Mouse (Mus musculus): ENCODE data around the gene Eps8. TPM values are rescaled to one million over a fixed set of nuclear protein-coding genes. Genes with fewer than 3 reads are reported as not detected.

Gene Eps8
- polyA plus RNA-seq, 2 experiments = 14.9 to 33.3 TPM

DNA sequence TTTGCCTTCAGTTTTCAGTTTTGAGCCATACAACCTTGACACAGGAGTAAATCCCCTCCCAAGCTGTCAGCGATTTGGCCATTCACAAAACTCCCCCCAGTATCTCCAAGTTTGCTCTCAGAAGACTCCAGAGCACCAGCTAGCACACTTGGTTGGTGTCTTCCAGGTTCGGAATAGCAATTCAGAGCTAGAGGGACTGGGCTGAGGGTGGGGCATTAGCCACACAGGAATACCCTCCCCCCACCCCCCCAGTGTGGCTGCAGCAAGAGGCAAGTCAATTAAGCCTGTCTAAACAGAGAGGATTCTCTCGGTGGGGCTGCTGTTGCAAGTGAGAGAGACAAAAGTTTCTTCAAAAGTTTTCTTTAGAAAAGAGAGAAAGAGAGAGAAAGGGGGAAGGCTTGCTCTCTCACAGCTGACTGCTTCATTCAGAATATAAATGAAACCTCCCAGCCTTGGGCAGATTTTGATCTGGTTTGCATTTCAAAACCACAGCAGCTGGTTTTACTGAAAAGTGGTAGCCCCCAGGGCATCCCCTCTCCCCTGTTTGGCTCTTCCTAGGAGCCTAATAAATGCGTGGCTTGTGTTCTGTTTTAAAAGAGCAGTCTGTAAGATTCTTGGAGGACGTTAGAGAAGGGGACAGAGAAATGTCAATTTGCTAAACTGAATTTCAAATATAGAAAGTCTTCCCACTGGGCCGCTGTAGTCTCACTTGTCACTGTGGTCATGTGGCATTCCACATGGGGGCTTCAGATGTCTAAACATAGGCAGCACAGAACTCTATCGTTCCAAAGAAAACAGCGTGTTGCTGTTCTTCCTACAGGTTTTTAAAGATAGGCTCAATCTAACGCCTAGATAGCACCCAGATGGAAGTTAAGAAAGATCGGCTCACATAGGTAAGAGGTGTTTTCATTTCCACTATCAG is 112.2 kb downstream of the Eps8 start:
- DNase-seq (ENCODE audit: low spot score) = peak; percentile 39
- Histone ChIP-seq H3K27me3 (ENCODE audit: control insufficient read depth, insufficient read depth, low read length) (no peaks in the 10 kb centered on the region), H3K9ac (ENCODE audit: low read depth, low read length, severe bottlenecking) (no peak overlapping the region), H3K36me3 (ENCODE audit: control insufficient read depth, insufficient read depth, low read length) (no peaks in the 10 kb centered on the region), H3K4me2 (replicated peaks; ENCODE audit: low read depth, low read length, severe bottlenecking) (no peak overlapping the region), H3K9me3 (ENCODE audit: control insufficient read depth, low read length) (no peaks in the 10 kb centered on the region), H3K4me1 (ENCODE audit: control insufficient read depth, insufficient read depth, low read length) (peaks cover 24% of the 10 kb centered on the region), H3K27ac (replicated peaks; ENCODE audit: low read depth, low read length) (no peak overlapping the region), H3K4me3 (replicated peaks; ENCODE audit: low read length) (no peak overlapping the region)
- ATAC-seq (ENCODE audit: low FRiP score, low read depth) = no peak
- no peak for TF ChIP-seq POLR2A (IDR thresholded peaks at IDR 0.05; ENCODE audit: borderline replicate concordance, extremely low read depth, insufficient read depth, insufficient read length)
- WGBS = 15% methylated on average over 10 of the region's 10 CpGs

- WGBS = 45% methylated on average over 17 of the region's 17 CpGs
- Histone ChIP-seq H3K27ac (replicated peaks; ENCODE audit: low read depth, low read length) (no peak overlapping the region), H3K9me3 (ENCODE audit: control insufficient read depth, low read length) (no peaks in the 10 kb centered on the region), H3K4me3 (replicated peaks; ENCODE audit: low read length) (no peak overlapping the region), H3K9ac (ENCODE audit: low read depth, low read length, severe bottlenecking) (no peak overlapping the region), H3K4me2 (replicated peaks; ENCODE audit: low read depth, low read length, severe bottlenecking) (no peak overlapping the region), H3K36me3 (ENCODE audit: control insufficient read depth, insufficient read depth, low read length) (no peaks in the 10 kb centered on the region), H3K4me1 (ENCODE audit: control insufficient read depth, insufficient read depth, low read length) (peaks cover 24% of the 10 kb centered on the region), H3K27me3 (ENCODE audit: control insufficient read depth, insufficient read depth, low read length) (no peaks in the 10 kb centered on the region)
- DNase-seq (ENCODE audit: low spot score) (no peak), ATAC-seq (ENCODE audit: low FRiP score, low read depth) (no peak)
- TF ChIP-seq POLR2A (IDR thresholded peaks at IDR 0.05; ENCODE audit: borderline replicate concordance, extremely low read depth, insufficient read depth, insufficient read length) = no peak
Observed at GRCm38 (mm10) chr6:137541216-137542176, 113.2 kb downstream of the Eps8 start.

DNA sequence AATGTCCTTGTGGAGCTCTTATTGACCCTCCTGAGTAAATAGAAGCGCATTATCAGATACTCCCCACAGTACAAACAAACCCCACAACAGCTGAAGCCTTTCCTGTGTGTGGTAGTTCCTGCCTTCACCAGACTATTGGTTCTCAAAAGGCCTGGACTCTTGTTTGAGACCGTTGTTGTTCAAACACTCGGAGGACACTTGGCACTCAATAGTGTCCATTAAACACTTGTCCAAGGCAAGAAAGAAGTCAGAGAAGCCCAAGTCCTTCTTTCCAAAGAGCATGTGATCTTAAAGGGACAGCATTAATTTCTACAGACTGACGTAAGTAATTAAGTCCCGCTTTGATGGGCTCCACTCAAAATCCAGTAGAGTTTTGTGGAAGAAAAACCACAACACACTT is 113.9 kb downstream of the Eps8 start:
- WGBS = 87% methylated on average over 5 of the region's 5 CpGs
- H3K36me3 ChIP-seq (ENCODE audit: control insufficient read depth, insufficient read depth, low read length) = 0 out of 2 replicates have a peak, but pooled peaks cover 3% of the 10 kb centered on the region
- H3K4me1 ChIP-seq (ENCODE audit: control insufficient read depth, insufficient read depth, low read length) = peaks cover 24% of the 10 kb centered on the region
- no peak overlapping the region for H3K4me3 ChIP-seq (replicated peaks; ENCODE audit: low read length)
- no peaks in the 10 kb centered on the region for H3K27me3 ChIP-seq (ENCODE audit: control insufficient read depth, insufficient read depth, low read length)
- no peak overlapping the region for H3K4me2 ChIP-seq (replicated peaks; ENCODE audit: low read depth, low read length, severe bottlenecking)
- no peak overlapping the region for H3K9ac ChIP-seq (ENCODE audit: low read depth, low read length, severe bottlenecking)
- ATAC-seq (ENCODE audit: low FRiP score, low read depth) (no peak), DNase-seq (ENCODE audit: low spot score) (no peak)
- TF ChIP-seq POLR2A (IDR thresholded peaks at IDR 0.05; ENCODE audit: borderline replicate concordance, extremely low read depth, insufficient read depth, insufficient read length) = no peak
- H3K27ac ChIP-seq (replicated peaks; ENCODE audit: low read depth, low read length) = no peak overlapping the region
- no peaks in the 10 kb centered on the region for H3K9me3 ChIP-seq (ENCODE audit: control insufficient read depth, low read length)

- Histone ChIP-seq H3K36me3 (ENCODE audit: control insufficient read depth, insufficient read depth, low read length) (0 out of 2 replicates have a peak, but pooled peaks cover 3% of the 10 kb centered on the region), H3K9me3 (ENCODE audit: control insufficient read depth, low read length) (no peaks in the 10 kb centered on the region), H3K4me2 (replicated peaks; ENCODE audit: low read depth, low read length, severe bottlenecking) (no peak overlapping the region), H3K27me3 (ENCODE audit: control insufficient read depth, insufficient read depth, low read length) (no peaks in the 10 kb centered on the region), H3K9ac (ENCODE audit: low read depth, low read length, severe bottlenecking) (no peak overlapping the region), H3K4me1 (ENCODE audit: control insufficient read depth, insufficient read depth, low read length) (peaks cover 24% of the 10 kb centered on the region), H3K27ac (replicated peaks; ENCODE audit: low read depth, low read length) (no peak overlapping the region), H3K4me3 (replicated peaks; ENCODE audit: low read length) (no peak overlapping the region)
- ATAC-seq (ENCODE audit: low FRiP score, low read depth) (no peak), DNase-seq (ENCODE audit: low spot score) (no peak)
- 86% methylated on average over 6 of the region's 6 CpGs for WGBS
- TF ChIP-seq POLR2A (IDR thresholded peaks at IDR 0.05; ENCODE audit: borderline replicate concordance, extremely low read depth, insufficient read depth, insufficient read length) = no peak
Observed at GRCm38 (mm10) chr6:137540346-137540745, 114.3 kb downstream of the Eps8 start.

DNA sequence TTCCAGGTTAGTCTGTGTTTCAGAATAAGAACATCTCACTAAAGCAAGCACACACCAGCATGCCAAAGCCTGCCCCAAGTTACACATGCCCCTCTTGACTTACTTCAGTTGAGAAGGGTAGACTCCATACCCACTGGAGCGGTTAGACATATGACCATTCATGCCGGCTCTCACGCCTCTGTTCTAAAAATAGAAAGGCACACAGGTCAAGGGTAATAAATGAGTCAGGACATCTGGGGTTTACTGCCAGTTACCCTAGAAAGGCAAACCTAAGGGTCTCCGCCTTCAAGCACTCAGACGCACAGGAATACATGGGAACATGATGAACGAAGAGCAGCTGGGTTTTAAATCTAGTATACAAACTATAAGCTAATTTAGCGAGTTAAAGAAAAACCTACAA is 115.5 kb downstream of the Eps8 start:
- ATAC-seq (ENCODE audit: low FRiP score, low read depth) = no peak

More for the DNA sequence above, 115.5 kb downstream of the Eps8 start:
- WGBS = 43% methylated on average over 7 of the region's 7 CpGs
- Histone ChIP-seq H3K27me3 (ENCODE audit: control insufficient read depth, insufficient read depth, low read length) (no peaks in the 10 kb centered on the region), H3K4me3 (replicated peaks; ENCODE audit: low read length) (no peak overlapping the region), H3K27ac (replicated peaks; ENCODE audit: low read depth, low read length) (no peak overlapping the region), H3K9ac (ENCODE audit: low read depth, low read length, severe bottlenecking) (no peak overlapping the region), H3K4me2 (replicated peaks; ENCODE audit: low read depth, low read length, severe bottlenecking) (no peak overlapping the region), H3K4me1 (ENCODE audit: control insufficient read depth, insufficient read depth, low read length) (peaks cover 24% of the 10 kb centered on the region), H3K36me3 (ENCODE audit: control insufficient read depth, insufficient read depth, low read length) (0 out of 2 replicates have a peak, but pooled peaks cover 3% of the 10 kb centered on the region), H3K9me3 (ENCODE audit: control insufficient read depth, low read length) (no peaks in the 10 kb centered on the region)
- no peak for DNase-seq (ENCODE audit: low spot score)
- no peak for TF ChIP-seq POLR2A (IDR thresholded peaks at IDR 0.05; ENCODE audit: borderline replicate concordance, extremely low read depth, insufficient read depth, insufficient read length)

All from limb, embryonic 14.5 days (tissue).